Mouse (Mus musculus) heart, embryonic 11.5 days (tissue): ENCODE measurements around the gene Egf. TPM values are rescaled to one million over a fixed set of nuclear protein-coding genes. Genes with fewer than 3 reads are reported as not detected.
A peak's percentile ranks its signal among the peaks of the same experiment; 100 is the strongest.

Experiments
- ATAC-seq: fragments of 200-750 bp; cut with Nextera tagmentation; replicated peaks from 2 replicates; pipeline ENCODE4 v1.8.0; 2017; ENCODE audit warnings: moderate library complexity; ENCODE audit not compliant: insufficient number of reproducible peaks, low FRiP score, low TSS enrichment
- H3K27ac ChIP-seq: fragments of 300-500 bp; sonication (generic); 2 replicates; pipeline ENCODE4 v1.5.1; 2014; ENCODE audit warnings: mild to moderate bottlenecking, low read depth, low read length
- H3K27me3 ChIP-seq: fragments of 300-500 bp; sonication (generic); 2 replicates; pipeline ENCODE4 v1.6.1; 2014; ENCODE audit warnings: mild to moderate bottlenecking, low read length, mixed read lengths; ENCODE audit not compliant: control insufficient read depth, insufficient read depth
- H3K36me3 ChIP-seq: fragments of 300-500 bp; sonication (generic); 2 replicates; pipeline ENCODE4 v1.6.1; 2014; ENCODE audit warnings: mild to moderate bottlenecking, low read length, moderate library complexity, mixed read lengths; ENCODE audit not compliant: control insufficient read depth, insufficient read depth
- H3K4me1 ChIP-seq: fragments of 300-500 bp; sonication (generic); 2 replicates; pipeline ENCODE4 v1.6.1; 2014; ENCODE audit warnings: low read length; ENCODE audit not compliant: control insufficient read depth, insufficient read depth
- H3K4me2 ChIP-seq: fragments of 300-500 bp; sonication (generic); 2 replicates; pipeline ENCODE4 v1.6.1; 2014; ENCODE audit warnings: mild to moderate bottlenecking, moderate library complexity
- H3K4me3 ChIP-seq: fragments of 300-500 bp; sonication (generic); 2 replicates; pipeline ENCODE4 v1.5.1; 2014; ENCODE audit warnings: low read depth, low read length
- H3K9ac ChIP-seq: fragments of 300-500 bp; sonication (generic); 2 replicates; pipeline ENCODE4 v1.6.1; 2014; ENCODE audit warnings: mild to moderate bottlenecking, low read depth, low read length, moderate library complexity
- H3K9me3 ChIP-seq: fragments of 300-500 bp; sonication (generic); replicated peaks from 2 replicates; pipeline ENCODE4 v1.6.1; 2016; ENCODE audit warnings: low read length; ENCODE audit not compliant: control insufficient read depth
- WGBS: fragments of 180-500 bp; shearing (Covaris S2); extraction: QIAGEN DNeasy Blood & Tissue Kit; methylation state at CpG from one replicate; pipeline ENCODE4 v1.1.7; 2014; ENCODE audit not compliant: insufficient replicate concordance; 5-methylcytosine and 5-hydroxymethylcytosine counted together
- polyA plus RNA-seq: library from polyadenylated mRNA; unstranded; fragments of >200 nt; fragmentation: Nextera tagmentation; extraction: Ambion mirVana; gene quantifications from 2 replicates; pipeline ENCODE4 v1.2.1, GENCODE M21; 2014

The Egf gene
- polyA plus RNA-seq, 1 experiment from 2014 or later: 0.79 TPM

- H3K9me3 ChIP-seq: no peaks in the 10 kb centered on the region
- no peak overlapping the region for H3K4me2 ChIP-seq
- WGBS: 87% methylated on average over 7 of the region's 7 CpGs
- H3K4me3 ChIP-seq: no peak overlapping the region
- no peak overlapping the region for H3K27ac ChIP-seq
- ATAC-seq: no peak
- H3K9ac ChIP-seq: no peak overlapping the region
- H3K4me1 ChIP-seq: no peaks in the 10 kb centered on the region
- no peaks in the 10 kb centered on the region for H3K27me3 ChIP-seq
- no peaks in the 10 kb centered on the region for H3K36me3 ChIP-seq
Measured at GRCm38 (mm10) chr3:129641621-129642020, 113.5 kb downstream of the Egf start.

GRCm38 (mm10) chr3:129640211-129641000 is 114.7 kb downstream of the Egf start:
- H3K36me3 ChIP-seq: no peaks in the 10 kb centered on the region
- no peaks in the 10 kb centered on the region for H3K9me3 ChIP-seq
- no peak overlapping the region for H3K4me3 ChIP-seq
- 71% methylated on average over 10 of the region's 10 CpGs for WGBS
- no peaks in the 10 kb centered on the region for H3K27me3 ChIP-seq
- no peak; the same call in 1 of the 2 replicates for ATAC-seq
- H3K4me1 ChIP-seq: no peaks in the 10 kb centered on the region
- no peak overlapping the region for H3K9ac ChIP-seq
- no peak overlapping the region for H3K4me2 ChIP-seq
- H3K27ac ChIP-seq: no peak overlapping the region

GRCm38 (mm10) chr3:129639701-129640100 is 115.4 kb downstream of the Egf start:
- Histone ChIP-seq H3K4me3 (no peak overlapping the region), H3K27ac (no peak overlapping the region), H3K36me3 (no peaks in the 10 kb centered on the region), H3K9me3 (no peaks in the 10 kb centered on the region), H3K9ac (no peak overlapping the region), H3K4me1 (no peaks in the 10 kb centered on the region), H3K4me2 (no peak overlapping the region), H3K27me3 (no peaks in the 10 kb centered on the region)
- WGBS: 58% methylated on average over 5 of the region's 5 CpGs
- ATAC-seq: no peak

- Histone ChIP-seq H3K4me1 (peaks cover 4% of the 10 kb centered on the region), H3K27me3 (no peaks in the 10 kb centered on the region), H3K4me2 (no peak overlapping the region), H3K27ac (no peak overlapping the region), H3K9ac (no peak overlapping the region), H3K36me3 (no peaks in the 10 kb centered on the region), H3K9me3 (no peaks in the 10 kb centered on the region), H3K4me3 (no peak overlapping the region)
- 60% methylated on average over 6 of the region's 6 CpGs for WGBS
- no peak for ATAC-seq
Measured at GRCm38 (mm10) chr3:129637446-129637845, 117.7 kb downstream of the Egf start.

- Histone ChIP-seq H3K4me1 (peaks cover 4% of the 10 kb centered on the region), H3K9ac (no peak overlapping the region), H3K27ac (no peak overlapping the region), H3K9me3 (no peaks in the 10 kb centered on the region), H3K27me3 (no peaks in the 10 kb centered on the region), H3K4me3 (no peak overlapping the region), H3K4me2 (no peak overlapping the region), H3K36me3 (no peaks in the 10 kb centered on the region)
- ATAC-seq: no peak
- 78% methylated on average over 11 of the region's 11 CpGs for WGBS
Measured at GRCm38 (mm10) chr3:129634260-129634901, 120.7 kb downstream of the Egf start.

GRCm38 (mm10) chr3:129633518-129633917 is 121.6 kb downstream of the Egf start:
- Histone ChIP-seq H3K4me1 (peaks cover 4% of the 10 kb centered on the region), H3K36me3 (no peaks in the 10 kb centered on the region), H3K27ac (0 out of 2 replicates have a peak overlapping the region, but pooled peaks have one; percentile 35), H3K4me2 (no peak overlapping the region), H3K9me3 (no peaks in the 10 kb centered on the region), H3K9ac (no peak overlapping the region), H3K4me3 (no peak overlapping the region), H3K27me3 (no peaks in the 10 kb centered on the region)
- 27% methylated on average over 8 of the region's 8 CpGs for WGBS
- no peak for ATAC-seq

- ATAC-seq: no peak
- H3K4me1 ChIP-seq: peaks cover 4% of the 10 kb centered on the region
- no peak overlapping the region for H3K4me2 ChIP-seq
- no peaks in the 10 kb centered on the region for H3K27me3 ChIP-seq
- no peaks in the 10 kb centered on the region for H3K9me3 ChIP-seq
- H3K4me3 ChIP-seq: no peak overlapping the region
- no peak overlapping the region for H3K27ac ChIP-seq
- WGBS: 53% methylated on average over 5 of the region's 5 CpGs
- H3K9ac ChIP-seq: no peak overlapping the region
- no peaks in the 10 kb centered on the region for H3K36me3 ChIP-seq
Measured at GRCm38 (mm10) chr3:129631857-129632256, 123.3 kb downstream of the Egf start.

GRCm38 (mm10) chr3:129631018-129631417 is 124.1 kb downstream of the Egf start:
- 51% methylated on average over 1 of the region's 1 CpGs for WGBS
- Histone ChIP-seq H3K4me1 (peaks cover 4% of the 10 kb centered on the region), H3K9ac (no peak overlapping the region), H3K27ac (no peak overlapping the region), H3K4me3 (no peak overlapping the region), H3K27me3 (no peaks in the 10 kb centered on the region), H3K36me3 (no peaks in the 10 kb centered on the region), H3K4me2 (no peak overlapping the region), H3K9me3 (no peaks in the 10 kb centered on the region)
- ATAC-seq: no peak
